Mouse (Mus musculus): ENCODE data around the gene Syt3.

The Syt3 gene

DNA sequence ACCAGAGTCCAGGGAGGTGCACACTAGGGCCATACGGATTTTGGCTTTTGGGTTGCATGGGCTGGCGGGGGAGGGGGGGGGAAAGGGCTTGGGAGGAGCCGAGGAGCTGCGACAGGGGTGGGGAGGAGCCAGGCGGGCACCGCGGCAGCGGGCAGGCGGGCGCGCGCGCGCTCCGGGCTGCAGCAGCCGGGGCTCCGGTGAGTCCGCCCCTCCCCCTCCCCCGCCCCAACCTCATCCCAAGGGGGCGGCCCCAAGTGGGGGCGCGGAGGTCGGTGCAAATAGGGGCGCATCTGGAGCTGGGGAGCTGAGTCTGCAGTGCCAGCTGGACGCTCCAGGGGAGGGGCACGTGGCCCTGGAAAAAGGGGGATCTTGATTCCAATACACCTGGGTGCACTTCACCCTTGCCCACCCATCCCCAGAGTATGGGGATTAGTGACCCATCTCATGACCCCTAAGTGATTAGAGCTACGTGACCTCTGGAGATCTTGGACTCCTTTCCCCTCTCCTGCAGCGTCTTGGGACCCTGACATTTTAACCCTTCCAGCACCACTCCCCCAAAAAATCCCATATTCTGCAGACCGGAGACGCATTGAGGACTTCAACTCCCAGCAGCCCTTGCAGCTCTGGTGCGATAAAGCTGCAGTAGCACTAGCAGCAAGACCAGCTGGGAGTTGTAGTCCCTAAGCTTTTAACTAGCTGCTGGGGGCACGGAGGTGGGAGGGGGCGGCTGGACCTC lies at the start of gene Syt3:
Gene Syt3, plus strand, starts transcription at position 123 of the 736 bp plus-strand sequence.
- peak; percentile 64 for DNase-seq (ENCODE audit: low read depth, low spot score)

DNA sequence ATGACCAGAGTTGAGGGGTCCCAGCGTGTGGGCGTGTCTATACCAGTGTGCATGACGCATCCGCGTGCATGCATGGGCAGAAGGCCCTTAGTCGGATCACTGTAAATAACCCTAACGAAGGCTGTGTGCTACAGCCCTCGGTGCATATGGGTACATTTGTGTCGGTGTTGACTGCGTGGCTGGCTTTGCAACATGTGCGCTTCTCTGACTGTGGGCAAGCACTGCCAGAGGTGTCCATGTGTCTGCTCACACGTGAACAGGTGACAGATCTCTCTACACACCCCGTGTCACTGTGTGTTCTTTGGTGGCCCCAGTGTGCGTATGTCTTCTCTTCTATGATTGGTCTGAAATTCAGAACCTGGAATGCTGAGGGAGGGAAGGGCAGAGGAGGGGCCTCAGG lies 49.8 kb upstream of the Syt3 start:
- DNase-seq (ENCODE audit: low read depth, low spot score) = no peak

DNA sequence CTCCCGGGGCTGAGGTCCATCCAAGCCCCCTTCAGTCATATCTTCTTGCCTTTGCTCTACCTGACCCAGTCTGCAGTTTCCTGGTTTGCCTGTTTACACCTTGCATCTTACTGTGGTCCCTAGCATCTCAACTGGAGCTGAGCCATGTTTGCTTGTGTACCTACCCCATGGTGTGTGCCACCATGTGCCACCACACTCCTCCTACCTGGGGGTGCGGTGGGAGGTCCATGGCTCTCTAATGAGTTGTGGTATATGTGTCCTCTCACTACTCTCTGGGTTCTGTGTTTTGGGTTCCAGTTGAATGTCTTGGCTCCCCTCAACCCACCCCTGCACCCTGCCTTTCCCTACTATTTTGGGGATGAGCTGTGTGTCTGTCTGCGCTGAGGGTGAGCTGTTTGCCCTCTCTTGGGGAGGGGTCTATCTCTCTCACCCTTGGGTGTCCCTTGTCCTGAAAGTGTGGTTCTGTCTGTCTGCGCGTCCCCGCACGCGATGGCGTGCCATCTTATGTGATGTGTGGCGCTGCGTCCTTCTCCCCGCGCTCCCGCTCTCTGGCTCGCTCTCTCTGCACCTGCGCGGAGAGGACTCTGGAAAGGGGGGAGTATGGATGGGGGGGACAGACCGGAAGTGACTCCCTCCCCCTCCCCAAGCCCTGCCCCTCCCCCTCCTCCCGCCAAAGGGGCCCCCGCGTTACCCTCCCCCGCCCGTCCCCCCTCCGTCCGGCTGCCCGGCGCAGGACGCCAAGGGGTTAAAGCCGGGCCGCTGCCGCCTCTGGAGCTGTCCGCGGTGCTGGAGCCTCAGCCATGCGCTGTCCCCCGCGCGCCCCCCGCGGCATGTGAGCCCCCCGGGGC lies 48.6 kb upstream of the Syt3 start:
- peak; percentile 43 for DNase-seq (ENCODE audit: low read depth, low spot score)

DNA sequence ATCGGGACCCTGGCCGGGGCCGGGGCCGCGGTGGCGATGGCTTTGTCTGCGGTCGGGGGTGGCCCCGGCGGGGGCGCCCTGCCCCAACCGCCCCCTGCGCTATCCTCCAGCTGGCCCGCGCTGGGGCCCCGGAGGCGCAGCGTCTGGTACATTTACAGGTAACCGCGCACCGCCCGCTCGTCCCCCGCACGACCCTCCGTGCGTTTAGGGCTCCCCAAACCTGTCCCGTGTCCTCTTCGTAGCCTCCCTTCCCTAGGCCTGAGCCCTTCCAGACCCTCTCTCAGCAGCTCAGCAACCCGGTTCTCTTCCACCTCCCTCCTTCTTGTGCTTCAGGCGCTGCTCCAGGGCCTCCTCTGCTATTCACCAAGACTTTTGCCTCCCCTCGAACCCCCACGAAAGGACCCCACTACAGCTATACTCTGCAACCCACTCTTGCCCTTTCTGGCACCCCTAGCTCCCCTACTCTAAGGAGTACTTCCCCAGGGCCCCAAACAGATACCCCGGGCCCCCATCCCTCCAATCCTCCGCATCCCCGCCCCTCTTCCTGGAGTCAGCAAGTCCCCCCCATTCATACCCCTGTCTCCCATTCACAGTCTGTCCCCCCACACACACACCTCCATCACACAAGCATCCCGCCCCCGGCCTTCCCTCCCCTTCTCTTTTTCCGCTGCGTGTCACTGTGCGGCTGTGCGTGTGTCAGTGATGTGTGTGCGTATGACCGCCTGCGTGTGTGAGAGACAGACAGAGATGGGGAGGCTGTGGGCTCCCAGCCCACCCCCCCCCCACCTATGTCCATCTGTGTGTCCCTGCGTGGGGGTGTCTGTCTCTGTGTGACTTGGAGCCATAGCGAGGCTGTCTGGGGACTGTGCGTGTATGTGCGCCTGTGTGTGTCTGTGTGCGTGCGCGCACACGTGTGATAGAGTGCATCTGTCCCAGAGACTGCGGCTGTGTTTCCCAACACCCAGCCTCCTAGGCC lies 47.6 kb upstream of the Syt3 start:
- DNase-seq (ENCODE audit: low read depth, low spot score) = no peak

DNA sequence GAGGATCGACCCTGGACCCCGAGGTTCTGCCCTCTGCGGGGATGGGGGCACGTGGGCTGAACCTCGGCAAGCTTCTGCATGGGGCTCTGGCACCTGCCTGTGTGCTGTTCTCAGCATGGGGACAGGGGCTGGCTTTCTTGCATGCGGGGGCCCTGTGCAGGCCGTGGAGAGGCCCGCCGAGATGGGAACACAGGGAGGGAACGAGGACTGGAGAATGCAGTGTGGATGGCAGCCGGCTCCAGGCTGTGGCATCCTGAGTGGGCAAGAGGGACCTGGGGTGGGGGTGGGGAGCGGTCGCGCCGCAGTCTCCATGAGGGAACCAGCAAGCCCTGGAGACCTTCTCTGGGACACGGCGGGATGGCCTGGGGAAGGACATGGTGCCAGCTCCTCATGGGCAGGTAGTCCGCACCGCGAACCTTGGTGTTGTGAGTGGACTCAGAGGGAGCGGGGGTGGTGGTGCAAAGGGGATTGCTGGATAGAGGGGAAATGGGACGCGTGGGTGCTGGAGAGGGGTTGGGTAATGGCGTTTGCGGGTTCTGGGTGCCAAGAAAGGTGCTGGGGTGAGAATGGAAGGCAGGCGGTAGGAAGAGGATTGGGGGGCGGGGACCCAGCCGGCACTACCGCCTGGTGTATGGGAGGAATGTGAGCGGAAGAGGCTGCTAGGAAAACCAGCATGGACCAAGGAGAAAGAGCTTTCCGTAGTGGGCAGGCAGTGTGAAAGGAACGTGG lies 46.6 kb upstream of the Syt3 start:
- no peak for DNase-seq (ENCODE audit: low read depth, low spot score)

DNA sequence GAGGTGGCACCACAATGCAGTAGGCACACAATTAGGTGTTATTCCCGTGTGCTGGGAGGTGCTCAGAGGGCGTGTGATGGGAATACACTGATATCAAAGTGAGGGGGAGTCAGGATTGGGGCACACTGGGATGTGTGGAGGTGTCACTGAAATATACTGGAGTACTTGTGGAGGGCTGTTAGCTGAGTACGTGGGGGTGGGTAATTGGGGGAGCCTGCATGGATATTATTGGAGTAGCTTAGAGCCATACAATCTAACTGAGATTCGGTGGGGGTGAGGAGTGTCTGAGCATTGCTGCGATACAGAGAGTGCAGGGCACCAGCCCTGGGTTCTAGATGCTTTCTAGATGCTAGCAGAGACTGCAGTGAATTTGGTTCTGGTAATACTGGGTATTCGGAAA lies 43.7 kb upstream of the Syt3 start:
- DNase-seq (ENCODE audit: low read depth, low spot score) = no peak

DNA sequence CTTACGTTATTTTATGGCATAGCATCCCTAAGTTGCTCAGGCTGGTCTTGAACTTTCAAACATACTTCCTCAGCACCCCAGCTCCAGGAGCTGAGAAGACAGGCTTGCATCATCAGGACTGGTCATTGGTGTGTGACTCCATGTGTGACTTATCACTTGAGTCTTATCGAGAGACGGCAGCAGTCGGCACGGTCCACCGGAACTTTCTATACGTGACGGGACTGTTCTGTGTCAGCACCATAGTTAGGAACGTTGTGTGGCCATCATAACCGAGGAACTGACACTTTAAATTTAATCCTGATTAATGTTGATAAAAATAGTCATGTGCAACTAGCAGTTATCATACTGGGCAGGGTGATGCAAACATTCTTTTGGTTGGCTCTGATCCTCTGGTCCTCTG lies 42.8 kb upstream of the Syt3 start:
- DNase-seq (ENCODE audit: low read depth, low spot score) = no peak

DNA sequence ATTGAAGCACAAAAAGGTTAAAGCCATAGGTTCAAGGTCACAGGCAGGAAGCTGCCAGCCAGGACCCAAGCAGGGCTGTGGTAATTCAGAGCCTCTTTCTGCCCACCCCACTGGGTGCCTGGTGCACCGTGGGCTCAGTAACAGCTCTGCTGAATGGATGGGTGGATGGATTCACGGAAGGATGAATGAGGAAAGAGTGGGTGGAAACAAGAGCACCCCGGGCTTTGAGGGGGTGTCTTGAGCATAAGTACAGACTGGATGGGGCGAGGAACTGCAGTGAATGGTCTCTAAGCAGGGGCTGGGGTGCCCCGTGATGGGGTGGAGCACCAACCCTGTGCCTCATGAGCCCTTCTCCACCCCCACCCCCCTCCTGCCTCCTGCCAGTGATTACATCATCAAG lies 42.2 kb upstream of the Syt3 start:
- DNase-seq (ENCODE audit: low read depth, low spot score) = no peak

DNA sequence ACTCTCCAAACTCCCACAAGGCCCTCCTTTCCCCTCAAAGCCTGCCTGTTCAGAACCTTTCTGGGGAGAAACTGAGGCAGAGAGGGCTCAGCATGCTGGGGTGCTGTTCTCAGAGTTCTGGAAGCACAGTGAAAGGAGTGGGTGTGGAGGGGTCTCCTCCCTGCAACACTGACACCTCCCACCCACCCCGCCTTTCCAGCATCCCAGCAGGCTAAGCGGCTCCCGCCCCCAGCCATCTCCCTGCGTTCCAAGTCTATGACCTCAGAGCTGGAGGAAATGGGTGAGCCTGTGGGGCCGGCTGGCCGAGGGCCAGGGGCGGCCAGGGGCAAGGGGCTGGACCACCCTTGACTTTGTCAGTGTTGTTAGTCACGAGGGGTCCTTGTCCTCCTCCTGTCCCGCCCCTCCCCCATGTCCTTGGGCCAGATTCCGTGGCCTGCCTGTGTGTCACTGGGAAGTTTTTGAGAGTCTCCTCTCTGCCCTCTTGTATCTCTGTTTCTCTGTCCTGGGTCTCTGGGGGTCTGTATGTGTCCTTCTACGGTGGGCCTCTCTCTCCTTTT lies 40.4 kb upstream of the Syt3 start:
- DNase-seq (ENCODE audit: low read depth, low spot score) = no peak

DNA sequence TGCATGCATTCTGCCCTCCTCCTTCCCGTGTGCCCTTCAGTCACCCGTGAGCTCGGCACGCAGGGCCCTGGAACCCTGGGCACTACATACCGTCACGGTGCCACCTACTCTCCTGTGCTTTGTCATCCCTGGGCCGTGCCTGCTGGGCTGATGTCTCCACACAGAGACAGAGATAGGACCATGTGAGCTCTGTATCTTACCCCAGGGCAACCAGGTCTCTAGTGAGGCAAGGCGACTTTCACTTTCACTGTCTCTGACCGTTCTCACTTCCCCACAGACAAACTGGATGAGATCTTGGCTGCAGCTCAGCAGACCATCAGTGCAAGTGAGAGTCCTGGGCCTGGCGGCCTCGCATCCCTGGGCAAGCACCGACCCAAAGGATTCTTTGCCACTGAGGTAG lies 39.3 kb upstream of the Syt3 start:
- DNase-seq (ENCODE audit: low read depth, low spot score) = no peak

DNA sequence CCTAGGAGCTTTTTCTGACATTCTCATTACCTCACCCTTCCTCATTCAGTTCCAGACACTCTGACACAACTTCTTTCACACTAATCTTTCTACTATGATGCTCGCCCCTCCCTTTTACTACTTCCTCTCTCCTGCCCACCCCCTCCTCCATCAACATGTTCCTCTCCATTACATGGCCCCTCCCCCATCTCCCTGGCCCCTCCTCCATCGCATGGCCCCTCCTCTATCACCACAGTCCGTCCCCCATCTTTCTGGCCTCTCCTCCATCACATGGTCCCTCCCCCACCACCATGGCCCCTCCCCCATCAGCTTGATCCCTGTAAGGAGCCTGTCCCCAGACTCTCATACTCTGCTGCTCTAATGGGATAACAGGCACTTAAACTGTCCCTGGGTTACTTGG lies 34.9 kb upstream of the Syt3 start:
- DNase-seq (ENCODE audit: low read depth, low spot score) = no peak

DNA sequence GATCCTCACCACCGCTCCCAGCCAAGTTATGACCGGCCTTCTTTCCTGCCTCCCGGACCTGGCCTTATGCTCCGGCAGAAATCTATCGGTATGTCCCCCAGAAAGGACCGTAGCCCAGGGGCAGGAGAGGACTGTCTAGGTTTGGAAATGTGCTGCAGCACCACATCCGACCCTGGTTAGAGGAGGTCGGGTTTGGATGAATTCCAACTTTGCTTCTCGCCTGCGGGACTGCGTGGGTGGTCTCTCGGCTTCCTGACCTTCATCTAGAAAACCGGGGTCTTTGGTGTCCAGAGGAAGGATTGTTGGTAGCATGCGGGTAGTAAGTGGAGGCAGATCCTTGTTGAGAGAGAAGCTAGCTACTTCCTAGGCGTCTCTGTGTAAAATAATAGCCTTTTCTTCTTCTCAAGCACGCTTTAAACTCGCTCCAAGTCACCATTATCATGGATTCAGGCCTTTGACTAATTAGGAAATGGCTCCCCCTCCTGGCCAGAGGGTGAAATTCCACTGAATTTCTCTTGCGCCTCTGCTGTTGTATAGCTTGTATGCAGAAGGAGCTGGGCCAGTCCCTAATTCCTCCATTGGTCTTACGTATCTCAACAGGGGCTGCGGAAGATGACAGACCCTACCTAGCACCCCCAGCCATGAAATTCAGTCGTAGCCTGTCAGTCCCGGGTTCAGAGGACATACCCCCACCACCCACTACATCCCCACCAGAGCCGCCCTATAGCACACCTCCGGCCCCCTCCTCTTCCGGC lies 32.8 kb upstream of the Syt3 start:
- peak; percentile 69 for DNase-seq (ENCODE audit: low read depth, low spot score)

DNA sequence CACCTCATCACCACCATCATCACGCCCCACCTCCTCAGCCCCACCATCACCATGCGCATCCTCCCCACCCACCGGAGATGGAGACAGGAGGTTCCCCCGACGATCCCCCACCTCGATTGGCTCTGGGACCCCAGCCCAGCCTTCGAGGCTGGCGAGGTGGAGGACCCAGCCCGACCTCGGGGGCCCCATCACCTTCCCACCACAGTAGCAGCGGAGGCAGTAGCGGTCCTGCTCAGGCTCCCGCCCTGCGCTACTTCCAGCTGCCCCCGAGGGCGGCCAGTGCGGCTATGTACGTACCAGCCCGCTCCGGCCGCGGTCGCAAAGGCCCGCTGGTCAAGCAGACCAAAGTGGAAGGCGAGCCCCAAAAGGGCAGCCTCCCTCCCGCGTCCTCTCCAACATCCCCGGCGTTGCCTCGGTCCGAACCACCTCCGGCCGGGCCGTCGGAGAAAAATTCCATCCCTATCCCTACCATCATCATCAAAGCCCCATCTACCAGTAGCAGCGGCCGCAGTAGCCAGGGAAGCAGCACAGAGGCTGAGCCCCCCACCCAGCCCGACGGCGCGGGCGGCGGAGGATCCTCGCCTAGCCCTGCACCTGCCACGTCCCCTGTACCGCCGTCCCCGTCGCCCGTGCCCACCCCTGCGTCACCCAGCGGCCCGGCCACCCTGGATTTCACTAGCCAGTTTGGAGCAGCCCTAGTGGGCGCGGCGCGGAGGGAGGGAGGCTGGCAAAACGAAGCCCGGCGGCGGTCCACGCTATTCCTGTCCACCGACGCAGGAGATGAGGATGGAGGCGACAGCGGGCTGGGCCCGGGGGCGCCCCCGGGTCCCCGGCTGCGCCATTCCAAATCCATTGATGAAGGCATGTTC lies 31.8 kb upstream of the Syt3 start:
- DNase-seq (ENCODE audit: low read depth, low spot score) = no peak

DNA sequence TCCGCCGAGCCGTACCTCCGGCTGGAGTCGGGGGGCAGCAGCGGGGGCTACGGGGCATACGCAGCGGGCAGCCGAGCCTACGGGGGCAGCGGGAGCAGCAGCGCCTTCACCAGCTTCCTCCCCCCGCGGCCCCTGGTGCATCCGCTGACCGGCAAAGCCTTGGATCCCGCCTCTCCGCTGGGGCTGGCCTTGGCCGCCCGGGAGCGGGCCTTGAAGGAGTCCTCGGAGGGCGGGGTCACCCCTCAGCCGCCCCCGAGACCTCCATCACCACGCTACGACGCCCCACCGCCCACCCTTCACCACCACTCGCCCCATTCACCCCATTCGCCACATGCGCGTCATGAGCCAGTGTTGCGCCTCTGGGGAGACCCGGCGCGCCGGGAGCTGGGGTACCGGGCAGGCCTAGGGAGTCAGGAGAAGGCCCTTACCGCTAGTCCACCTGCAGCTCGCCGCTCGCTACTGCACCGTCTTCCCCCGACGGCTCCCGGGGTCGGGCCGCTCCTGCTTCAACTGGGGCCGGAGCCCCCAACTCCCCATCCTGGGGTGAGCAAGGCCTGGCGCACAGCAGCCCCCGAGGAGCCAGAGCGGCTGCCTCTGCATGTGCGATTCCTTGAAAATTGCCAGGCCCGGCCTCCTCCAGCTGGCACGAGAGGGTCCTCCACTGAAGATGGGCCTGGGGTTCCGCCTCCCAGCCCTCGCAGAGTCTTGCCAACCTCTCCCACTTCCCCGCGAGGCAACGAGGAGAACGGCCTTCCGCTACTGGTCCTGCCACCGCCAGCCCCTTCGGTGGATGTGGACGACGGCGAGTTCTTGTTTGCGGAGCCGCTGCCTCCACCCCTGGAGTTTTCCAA lies 30.9 kb upstream of the Syt3 start:
- no peak for DNase-seq (ENCODE audit: low read depth, low spot score)

DNA sequence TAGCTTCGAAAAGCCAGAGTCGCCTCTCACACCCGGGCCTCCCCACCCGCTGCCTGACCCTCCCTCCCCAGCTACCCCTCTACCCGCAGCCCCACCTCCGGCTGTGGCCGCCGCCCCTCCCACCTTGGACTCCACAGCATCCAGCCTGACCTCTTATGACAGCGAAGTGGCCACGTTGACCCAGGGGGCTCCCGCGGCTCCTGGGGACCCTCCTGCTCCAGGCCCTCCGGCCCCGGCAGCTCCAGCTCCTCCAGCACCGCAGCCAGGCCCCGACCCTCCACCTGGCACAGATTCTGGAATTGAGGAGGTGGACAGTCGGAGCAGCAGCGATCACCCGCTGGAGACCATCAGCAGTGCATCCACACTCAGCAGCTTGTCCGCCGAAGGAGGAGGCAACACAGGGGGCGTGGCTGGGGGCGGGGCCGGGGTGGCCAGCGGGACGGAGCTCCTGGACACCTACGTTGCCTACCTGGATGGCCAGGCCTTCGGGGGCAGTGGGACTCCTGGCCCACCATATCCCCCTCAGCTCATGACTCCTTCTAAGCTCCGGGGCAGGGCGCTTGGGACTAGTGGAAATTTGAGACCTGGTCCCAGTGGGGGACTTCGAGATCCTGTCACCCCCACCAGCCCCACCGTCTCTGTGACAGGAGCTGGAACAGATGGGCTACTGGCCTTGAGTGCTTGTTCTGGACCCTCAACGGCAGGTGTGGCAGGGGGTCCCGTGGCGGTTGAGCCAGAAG lies 30.1 kb upstream of the Syt3 start:
- DNase-seq (ENCODE audit: low read depth, low spot score) = no peak

DNA sequence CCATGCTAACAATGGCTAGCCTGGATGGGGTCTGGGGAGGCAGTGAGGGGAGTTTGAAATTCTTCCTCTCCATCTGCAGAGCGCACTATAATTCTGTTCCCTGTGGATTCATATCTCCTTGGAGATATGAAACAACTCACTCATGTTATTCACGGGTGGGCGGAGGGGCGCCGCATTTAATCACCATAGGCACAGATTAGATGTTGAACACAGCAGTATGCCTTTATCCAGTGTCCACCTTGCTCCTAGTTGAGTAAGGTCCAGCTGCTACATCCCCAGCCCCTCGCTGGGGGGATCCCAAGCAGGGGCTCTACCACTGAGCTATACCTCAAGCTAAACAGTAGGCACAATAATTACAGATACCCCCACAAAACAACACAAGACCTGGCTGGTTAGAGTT lies 28.5 kb upstream of the Syt3 start:
- no peak for DNase-seq (ENCODE audit: low read depth, low spot score)
